In genomic region chrX:47307140-47307539, GRCm38 (mm10) we compare ENCODE assay signal across 20 mouse cellular contexts.
"Had no signal": no experiment of that assay in that cellular context is flagged by ENCODE, and none has a peak within 500 bp of the region (broad histone marks: within the 10 kb centered on the region; RNA-seq: fewer than 3 reads in every experiment).

No protein-coding gene starts in this region.

- H3K9me3 ChIP-seq: liver, embryonic 12.5 days; midbrain, embryonic 10.5 days; midbrain, embryonic 12.5 days; neural tube, embryonic 13.5 days; neural tube, embryonic 15.5 days had no signal

- H3K4me3 ChIP-seq: liver, embryonic 12.5 days; midbrain, embryonic 10.5 days; midbrain, embryonic 12.5 days; myocyte; neural tube, embryonic 13.5 days; neural tube, embryonic 15.5 days had no signal

- H3K4me2 ChIP-seq: liver, embryonic 12.5 days; midbrain, embryonic 12.5 days; neural tube, embryonic 13.5 days; neural tube, embryonic 15.5 days had no signal

- H3K27ac ChIP-seq: liver, embryonic 12.5 days; liver, embryonic 14.5 days; midbrain, embryonic 10.5 days; midbrain, embryonic 12.5 days; neural tube, embryonic 13.5 days; neural tube, embryonic 15.5 days had no signal

- H3K36me3 ChIP-seq: liver, embryonic 12.5 days; midbrain, embryonic 10.5 days; midbrain, embryonic 12.5 days; neural tube, embryonic 13.5 days; neural tube, embryonic 15.5 days had no signal

- H3K4me1 ChIP-seq: liver, embryonic 12.5 days; midbrain, embryonic 10.5 days; midbrain, embryonic 12.5 days; neural tube, embryonic 13.5 days; neural tube, embryonic 15.5 days had no signal

- H3K9ac ChIP-seq: liver, embryonic 12.5 days; liver, embryonic 14.5 days; midbrain, embryonic 12.5 days; neural tube, embryonic 13.5 days; neural tube, embryonic 15.5 days had no signal

- DNase-seq: lung, adult 2 months; lung, postnatal 10 days; lung, postnatal 4 days; midbrain, embryonic 14.5 days; retina, postnatal 1 day; right cerebral cortex, adult 18-20 months; right cerebral cortex, postnatal 25 days; right cerebral cortex, postnatal 4 days; spleen, adult 18-20 months; thymus, adult 18-20 months; thymus, postnatal 14 days; thymus, postnatal 36 days had no signal

- H3K27me3 ChIP-seq: liver, embryonic 12.5 days; midbrain, embryonic 12.5 days; neural tube, embryonic 13.5 days; neural tube, embryonic 15.5 days had no signal

- ATAC-seq: liver, embryonic 12.5 days; midbrain, embryonic 16.5 days had no signal
